Mouse (Mus musculus) central nervous system, embryonic 18 days (tissue): Measurements from ENCODE around the gene Tmem81. TPM values are rescaled to one million over a fixed set of nuclear protein-coding genes. Genes with fewer than 3 reads are reported as not detected.

Experiments used
- polyA plus RNA-seq: library from polyadenylated mRNA; depleted of rRNA; stranded (reverse); fragments of >200 nt; gene quantifications from 2 replicates; pipeline ENCODE4 v1.2.3, GENCODE M21; 2012; rRNA removed

The Tmem81 gene
- polyA plus RNA-seq: 2.3 and 2.5 TPM in 2 replicates

DNA sequence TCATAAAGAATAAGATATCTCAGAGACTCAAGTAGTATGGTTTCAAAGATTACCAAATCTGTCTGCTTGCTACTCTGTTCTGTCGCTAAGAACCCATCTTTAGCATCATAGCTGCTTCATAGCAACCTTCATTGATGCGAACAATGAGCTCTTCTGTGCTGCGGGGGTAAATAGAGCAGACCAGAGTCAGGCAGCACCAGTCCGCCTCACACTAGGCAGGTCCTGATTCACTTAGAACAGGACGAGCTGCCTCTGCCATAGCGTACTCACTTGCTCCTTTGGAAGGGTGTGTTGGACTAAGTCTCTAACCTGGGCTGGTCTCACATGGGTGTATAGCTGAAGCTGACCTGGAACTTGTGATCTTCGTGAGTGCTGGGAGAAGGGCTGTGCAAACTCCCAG is at the start of gene Tmem81:
Gene Tmem81 (plus strand): TSS at position 173 of the 400 bp plus-strand sequence.

DNA sequence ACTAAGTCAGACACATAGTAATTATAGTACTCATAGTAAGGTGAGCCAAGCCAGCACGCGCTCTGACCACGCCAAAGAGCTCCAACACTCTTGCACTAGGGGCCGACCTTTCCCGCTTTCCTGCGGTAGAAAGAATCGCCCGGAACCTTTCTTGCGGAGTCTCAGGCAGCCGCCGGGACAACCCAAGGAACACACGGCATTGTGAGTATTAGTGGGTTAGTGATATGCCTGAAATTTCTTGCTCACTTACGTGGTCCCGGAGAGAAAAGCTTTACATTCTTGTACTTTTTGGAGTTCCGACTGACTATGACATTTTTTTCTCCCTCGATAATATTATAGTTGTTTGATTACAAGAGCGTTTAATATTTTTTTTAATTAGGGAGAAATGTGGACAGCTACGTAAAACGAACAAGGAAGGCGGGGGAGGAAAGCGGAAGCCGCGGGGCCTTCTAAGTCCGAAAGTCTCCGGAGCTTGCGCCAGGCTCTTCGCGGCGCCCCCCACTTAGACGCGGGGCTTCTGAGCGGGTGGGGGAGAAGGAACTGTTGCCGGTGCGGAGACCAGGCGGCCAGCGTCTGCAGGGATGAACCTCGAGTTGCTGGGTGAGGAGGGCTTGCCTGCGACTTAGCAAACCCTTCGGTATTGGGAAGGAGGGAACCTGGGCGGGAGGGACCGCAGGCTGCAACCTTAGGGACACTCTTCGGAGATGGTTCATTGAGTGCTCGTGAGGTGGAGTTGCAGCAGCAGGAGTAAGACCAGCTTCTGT is 28.9 kb upstream of the Tmem81 start, which contains the start of gene Rbbp5:
Gene Rbbp5 (plus strand): TSS at position 438 of the 764 bp plus-strand sequence.

DNA sequence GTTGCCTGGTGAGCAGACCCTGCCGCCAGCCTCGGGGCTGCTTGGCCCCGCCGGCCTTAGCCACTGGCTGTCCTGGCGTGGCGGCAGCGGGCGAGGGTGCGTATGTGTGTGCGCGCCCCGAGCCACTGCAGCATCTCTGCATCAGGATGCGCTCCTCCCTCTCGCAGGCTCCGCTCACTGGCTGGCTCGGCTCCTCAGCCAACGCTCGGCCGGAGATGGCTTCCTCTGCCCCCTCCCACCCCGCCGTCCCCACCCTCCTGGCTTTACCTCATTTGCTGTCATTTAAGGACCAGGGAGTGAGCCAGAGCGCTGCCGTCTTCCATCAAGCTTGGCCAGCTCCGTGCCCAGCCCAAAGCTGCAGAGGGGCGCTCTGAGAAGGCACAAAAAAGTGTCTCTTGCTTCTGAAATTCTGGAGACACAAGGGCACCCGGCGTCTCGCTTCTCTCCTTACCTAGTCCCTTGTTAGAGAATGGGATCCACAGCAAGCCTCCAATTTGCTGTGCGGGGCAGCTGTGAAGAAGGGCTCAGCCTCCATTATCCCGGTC is 36.8 kb downstream of the Tmem81 start, which contains the start of gene Cntn2:
Gene Cntn2 (minus strand): TSS at position 495 of the 545 bp plus-strand sequence.

Other genes starting within 250 kb of the Tmem81 start
- 7.9 and 8.0 TPM in 2 replicates for gene Klhdc8a, start 207.6 kb upstream of the Tmem81 start, polyA plus RNA-seq
- 10.4 TPM in 2 replicates for gene Nuak2, start 190.1 kb upstream of the Tmem81 start, polyA plus RNA-seq
- gene Tmcc2, start 114.9 kb upstream of the Tmem81 start, polyA plus RNA-seq: 60.6 and 68.2 TPM in 2 replicates
- gene Dstyk, start 88.7 kb upstream of the Tmem81 start, polyA plus RNA-seq: 14.4 and 15.3 TPM in 2 replicates
- 46.0 and 47.6 TPM in 2 replicates for gene Rbbp5, start 28.9 kb upstream of the Tmem81 start, polyA plus RNA-seq
- 80.7 and 90.8 TPM in 2 replicates for gene Cntn2, start 37.0 kb downstream of the Tmem81 start, polyA plus RNA-seq
- 44.5 and 50.3 TPM in 2 replicates for gene Nfasc, start 235.6 kb downstream of the Tmem81 start, polyA plus RNA-seq